Mouse (Mus musculus): ENCODE measurements around the gene Eif1ad. TPM values are rescaled to one million over a fixed set of nuclear protein-coding genes. Genes with fewer than 3 reads are reported as not detected.

The Eif1ad gene
- total RNA-seq, 2 experiments from 2014 or later = 56.4 to 60.4 TPM

DNA sequence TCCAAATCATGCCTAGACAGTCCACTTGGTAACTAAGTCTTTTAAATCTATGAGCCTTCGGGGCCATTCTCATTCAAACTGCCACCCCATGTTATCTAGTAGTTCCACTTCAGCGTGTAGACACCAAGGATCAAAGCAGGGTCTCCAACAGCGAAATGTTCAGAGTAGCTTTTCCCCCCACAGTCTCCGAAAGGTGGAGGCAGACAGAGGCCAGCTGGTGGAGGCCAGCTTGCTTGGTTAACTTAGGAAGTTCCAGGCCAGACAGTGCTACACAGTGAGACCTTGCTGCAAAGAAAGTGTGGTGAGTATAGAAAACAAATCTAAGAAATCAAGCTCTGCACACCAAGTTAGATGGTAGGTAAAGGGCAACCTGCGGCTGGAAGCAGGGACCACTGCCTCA is 44.1 kb downstream of the Eif1ad start:
- ATAC-seq (replicated peaks; ENCODE audit: low FRiP score, low TSS enrichment, poor library complexity, severe bottlenecking) = no peak

DNA sequence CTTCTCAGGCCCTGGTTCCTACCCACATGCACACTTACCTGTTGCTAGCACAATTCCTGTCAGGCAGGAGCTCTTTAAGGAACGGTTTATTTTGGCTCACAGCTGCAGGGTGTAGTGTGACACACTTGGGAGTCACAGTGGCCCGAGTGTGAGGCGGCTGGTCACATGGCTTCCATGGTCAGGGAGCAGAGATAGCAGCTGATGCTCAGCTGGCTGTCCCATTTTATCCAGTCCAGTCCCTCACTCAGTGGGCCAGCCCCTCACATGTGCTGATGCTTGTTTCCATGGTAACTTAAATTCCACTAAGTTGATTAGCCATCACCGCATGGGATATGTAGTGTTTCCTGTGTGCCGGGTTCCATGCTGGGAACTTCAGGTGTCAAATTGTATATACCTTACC is 45.4 kb downstream of the Eif1ad start:
- no peak for ATAC-seq (replicated peaks; ENCODE audit: low FRiP score, low TSS enrichment, poor library complexity, severe bottlenecking)

DNA sequence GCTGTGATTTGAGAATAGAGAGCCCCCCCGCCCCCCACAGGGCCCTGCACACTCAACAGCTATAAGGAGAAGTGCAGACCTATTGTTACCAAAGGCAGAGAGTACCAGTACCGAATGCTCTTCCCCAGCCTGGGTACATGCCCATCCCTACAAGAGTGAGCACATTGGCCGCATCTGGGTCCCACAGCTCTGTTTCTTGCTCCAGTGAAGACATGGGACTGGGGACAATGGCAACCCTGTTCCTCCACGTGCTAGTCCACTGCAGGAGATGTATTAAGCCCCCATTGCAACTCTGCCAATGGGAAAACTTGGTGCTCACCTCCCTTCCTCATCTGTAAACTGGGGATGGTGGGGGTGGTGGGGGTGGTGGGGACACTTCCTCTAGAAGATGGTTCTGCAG is 47.3 kb downstream of the Eif1ad start:
- ATAC-seq (replicated peaks; ENCODE audit: low FRiP score, low TSS enrichment, poor library complexity, severe bottlenecking) = no peak

DNA sequence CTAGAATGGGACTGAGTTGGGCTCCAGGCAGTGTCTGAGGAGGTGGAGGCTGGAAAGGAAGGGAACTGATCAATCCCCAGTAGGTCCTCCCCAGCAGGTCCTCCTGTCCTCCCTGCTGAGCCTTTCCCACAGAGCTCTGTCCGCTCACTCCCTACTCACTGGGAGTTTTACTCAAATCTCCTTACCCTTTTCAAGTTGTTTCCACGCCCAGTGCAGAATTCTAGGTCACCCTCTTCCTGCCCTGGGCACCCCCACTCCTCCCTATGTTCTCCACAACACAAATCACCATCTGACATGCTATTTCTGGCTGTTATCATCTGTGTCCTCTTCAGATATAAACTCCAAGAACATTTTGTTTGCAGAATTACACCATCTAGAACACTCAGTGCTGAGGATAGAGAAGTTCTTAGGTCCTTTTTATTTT is 48.0 kb downstream of the Eif1ad start:
- ATAC-seq (replicated peaks; ENCODE audit: low FRiP score, low TSS enrichment, poor library complexity, severe bottlenecking) = no peak

DNA sequence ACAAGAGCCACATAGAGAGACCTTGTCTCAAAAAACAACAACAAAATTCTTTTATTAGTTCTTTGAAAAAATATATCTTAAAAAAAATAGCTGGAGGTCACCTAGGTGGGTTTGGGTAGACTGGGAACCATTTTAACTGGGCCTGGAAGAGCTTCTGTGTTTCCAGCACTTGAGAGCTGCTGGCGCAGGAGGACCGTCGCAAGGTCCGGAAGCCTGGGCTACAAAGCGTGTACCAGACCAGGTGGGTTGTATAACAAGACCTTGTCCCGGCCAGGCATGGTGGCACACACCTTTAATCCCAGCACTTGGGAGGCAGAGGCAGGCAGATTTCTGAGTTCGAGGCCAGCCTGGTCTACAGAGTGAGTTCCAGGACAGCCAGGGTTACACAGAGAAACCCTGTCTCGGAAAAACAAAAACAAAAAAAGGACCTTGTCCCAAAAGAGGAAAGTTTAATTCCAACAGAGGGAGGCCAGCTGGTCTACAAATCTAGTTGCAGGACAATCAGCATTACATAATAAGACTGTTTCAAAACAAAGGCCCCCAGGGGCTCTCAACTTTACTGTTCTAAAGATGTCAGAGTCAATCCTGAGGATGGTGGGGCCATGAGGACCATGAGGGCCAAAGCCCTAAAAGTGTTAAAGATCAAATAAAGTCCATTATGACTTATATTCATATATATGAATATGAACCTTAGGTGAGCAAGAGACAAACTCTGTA is 52.4 kb downstream of the Eif1ad start:
- ATAC-seq (replicated peaks; ENCODE audit: low FRiP score, low TSS enrichment, poor library complexity, severe bottlenecking) = no peak

DNA sequence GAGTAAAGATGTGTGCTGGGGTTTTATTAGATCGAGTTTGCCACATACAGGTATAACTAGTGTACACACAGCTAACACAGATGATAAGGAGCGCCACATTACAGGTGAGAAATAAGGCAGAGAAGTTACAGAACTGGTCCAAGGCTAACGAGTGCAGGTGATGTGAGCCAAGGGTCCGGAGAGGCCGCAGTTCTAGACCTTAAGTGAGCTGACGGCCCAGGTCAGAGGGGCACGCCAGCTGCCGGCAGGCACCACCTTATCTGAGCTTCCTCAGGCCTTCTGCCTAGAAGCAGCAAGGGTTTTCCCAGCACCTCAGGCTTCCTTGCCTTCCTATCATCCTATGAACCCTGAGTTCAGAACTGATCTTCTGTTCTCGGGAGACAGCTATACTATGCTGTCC is 53.1 kb downstream of the Eif1ad start:
- no peak for ATAC-seq (replicated peaks; ENCODE audit: low FRiP score, low TSS enrichment, poor library complexity, severe bottlenecking)

DNA sequence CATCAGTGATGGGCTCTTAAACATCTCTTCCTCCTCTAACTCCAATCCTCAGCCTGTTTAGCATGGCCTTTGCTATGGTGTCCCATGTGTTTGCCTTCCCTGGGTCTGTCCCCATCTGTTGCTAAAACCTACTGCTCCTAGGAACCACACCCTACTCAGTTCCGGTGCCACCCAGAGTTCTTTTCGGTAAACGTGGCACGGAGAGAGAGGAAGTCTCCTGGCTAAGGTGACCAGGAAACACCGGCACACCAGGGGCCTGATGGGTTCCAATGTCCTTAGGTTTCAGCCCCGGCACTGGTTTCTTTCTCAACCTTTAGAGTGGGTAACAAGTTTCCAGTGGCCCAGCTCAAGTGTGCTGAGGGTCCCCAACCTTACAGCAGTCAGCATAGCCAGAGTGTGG is 54.0 kb downstream of the Eif1ad start:
- ATAC-seq (replicated peaks; ENCODE audit: low FRiP score, low TSS enrichment, poor library complexity, severe bottlenecking) = no peak

Other genes starting within 250 kb of the Eif1ad start
- gene Klc2, start 248.2 kb upstream of the Eif1ad start, total RNA-seq (2014; fragmentation: Nextera tagmentation) = 3.0 and 15.3 TPM in 2 replicates
- gene Klc2, start 248.2 kb upstream of the Eif1ad start, total RNA-seq (2017) = 2.3 and 8.0 TPM in 2 replicates
- gene Pacs1, start 93.6 kb upstream of the Eif1ad start, total RNA-seq (2014; fragmentation: Nextera tagmentation) = 44.9 and 52.2 TPM in 2 replicates
- gene Pacs1, start 93.6 kb upstream of the Eif1ad start, total RNA-seq (2017) = 10.1 and 12.4 TPM in 2 replicates
- gene Sf3b2, start 71.3 kb upstream of the Eif1ad start, total RNA-seq (2014; fragmentation: Nextera tagmentation) = 181 and 235 TPM in 2 replicates
- gene Sf3b2, start 71.3 kb upstream of the Eif1ad start, total RNA-seq (2017) = 274 and 277 TPM in 2 replicates
- gene Gal3st3, start 68.4 kb upstream of the Eif1ad start, total RNA-seq (2014; fragmentation: Nextera tagmentation) = not detected in 2 replicates
- gene Gal3st3, start 68.4 kb upstream of the Eif1ad start, total RNA-seq (2017) = not detected in 2 replicates
- not detected in 2 replicates for gene Catsper1, start 31.0 kb upstream of the Eif1ad start, total RNA-seq (2014; fragmentation: Nextera tagmentation)
- gene Catsper1, start 31.0 kb upstream of the Eif1ad start, total RNA-seq (2017) = not detected in 2 replicates
- gene Cst6, start 17.2 kb upstream of the Eif1ad start, total RNA-seq (2014; fragmentation: Nextera tagmentation) = not detected in 2 replicates
- gene Cst6, start 17.2 kb upstream of the Eif1ad start, total RNA-seq (2017) = not detected in 2 replicates
- gene Banf1, start 427 bp downstream of the Eif1ad start, total RNA-seq (2014; fragmentation: Nextera tagmentation) = 502 and 521 TPM in 2 replicates
- 59.8 and 86.9 TPM in 2 replicates for gene Banf1, start 427 bp downstream of the Eif1ad start, total RNA-seq (2017)
- 59.4 and 92.4 TPM in 2 replicates for gene Sart1, start 22.0 kb downstream of the Eif1ad start, total RNA-seq (2014; fragmentation: Nextera tagmentation)
- gene Sart1, start 22.0 kb downstream of the Eif1ad start, total RNA-seq (2017) = 82.3 and 123 TPM in 2 replicates
- not detected in 2 replicates for gene Tsga10ip, start 35.8 kb downstream of the Eif1ad start, total RNA-seq (2014; fragmentation: Nextera tagmentation)
- gene Tsga10ip, start 35.8 kb downstream of the Eif1ad start, total RNA-seq (2017) = not detected in 2 replicates
- 167 and 178 TPM in 2 replicates for gene Drap1, start 58.2 kb downstream of the Eif1ad start, total RNA-seq (2014; fragmentation: Nextera tagmentation)
- 102 and 143 TPM in 2 replicates for gene Drap1, start 58.2 kb downstream of the Eif1ad start, total RNA-seq (2017)
- gene AI837181, start 58.4 kb downstream of the Eif1ad start, total RNA-seq (2014; fragmentation: Nextera tagmentation) = 33.1 and 34.7 TPM in 2 replicates
- 5.7 and 11.1 TPM in 2 replicates for gene AI837181, start 58.4 kb downstream of the Eif1ad start, total RNA-seq (2017)
- 0.66 and 1.1 TPM in 2 replicates for gene Fosl1, start 80.8 kb downstream of the Eif1ad start, total RNA-seq (2014; fragmentation: Nextera tagmentation)
- gene Fosl1, start 80.8 kb downstream of the Eif1ad start, total RNA-seq (2017) = 0.30 and 1.9 TPM in 2 replicates
- 2.6 and 2.9 TPM in 2 replicates for gene Ccdc85b, start 91.2 kb downstream of the Eif1ad start, total RNA-seq (2014; fragmentation: Nextera tagmentation)
- gene Ccdc85b, start 91.2 kb downstream of the Eif1ad start, total RNA-seq (2017) = 2.1 and 2.5 TPM in 2 replicates
- gene Fibp, start 93.9 kb downstream of the Eif1ad start, total RNA-seq (2014; fragmentation: Nextera tagmentation) = 54.4 and 96.5 TPM in 2 replicates
- 40.7 and 51.8 TPM in 2 replicates for gene Fibp, start 93.9 kb downstream of the Eif1ad start, total RNA-seq (2017)
- gene Ctsw, start 101.8 kb downstream of the Eif1ad start, total RNA-seq (2014; fragmentation: Nextera tagmentation) = 4.9 and 10.5 TPM in 2 replicates
- gene Ctsw, start 101.8 kb downstream of the Eif1ad start, total RNA-seq (2017) = 0.53 and 8.4 TPM in 2 replicates
- 2.3 TPM in 1 of 2 replicates, not detected in the other for gene Efemp2, start 107.2 kb downstream of the Eif1ad start, total RNA-seq (2014; fragmentation: Nextera tagmentation)
- not detected in 2 replicates for gene Efemp2, start 107.2 kb downstream of the Eif1ad start, total RNA-seq (2017)
- gene Mus81, start 121.7 kb downstream of the Eif1ad start, total RNA-seq (2014; fragmentation: Nextera tagmentation) = 24.6 and 40.6 TPM in 2 replicates
- 6.4 and 11.4 TPM in 2 replicates for gene Mus81, start 121.7 kb downstream of the Eif1ad start, total RNA-seq (2017)
- 862 and 969 TPM in 2 replicates for gene Cfl1, start 123.7 kb downstream of the Eif1ad start, total RNA-seq (2014; fragmentation: Nextera tagmentation)
- 783 and 1,100 TPM in 2 replicates for gene Cfl1, start 123.7 kb downstream of the Eif1ad start, total RNA-seq (2017)
- 1.6 and 4.6 TPM in 2 replicates for gene 1700020D05Rik, start 137.0 kb downstream of the Eif1ad start, total RNA-seq (2014; fragmentation: Nextera tagmentation)
- gene 1700020D05Rik, start 137.0 kb downstream of the Eif1ad start, total RNA-seq (2017) = 0.88 TPM in 1 of 2 replicates, not detected in the other
- gene Snx32, start 143.8 kb downstream of the Eif1ad start, total RNA-seq (2014; fragmentation: Nextera tagmentation) = 6.6 TPM in 2 replicates
- 0.61 and 4.6 TPM in 2 replicates for gene Snx32, start 143.8 kb downstream of the Eif1ad start, total RNA-seq (2017)
- not detected in 2 replicates for gene Ovol1, start 193.9 kb downstream of the Eif1ad start, total RNA-seq (2014; fragmentation: Nextera tagmentation)
- gene Ovol1, start 193.9 kb downstream of the Eif1ad start, total RNA-seq (2017) = not detected in 2 replicates
- 4.0 and 5.5 TPM in 2 replicates for gene Ap5b1, start 201.3 kb downstream of the Eif1ad start, total RNA-seq (2014; fragmentation: Nextera tagmentation)
- 1.4 and 4.3 TPM in 2 replicates for gene Ap5b1, start 201.3 kb downstream of the Eif1ad start, total RNA-seq (2017)
- 173 and 247 TPM in 2 replicates for gene Rnaseh2c, start 235.1 kb downstream of the Eif1ad start, total RNA-seq (2014; fragmentation: Nextera tagmentation)
- gene Rnaseh2c, start 235.1 kb downstream of the Eif1ad start, total RNA-seq (2017) = 72.8 and 97.8 TPM in 2 replicates
- 46.2 and 55.6 TPM in 2 replicates for gene Kat5, start 243.5 kb downstream of the Eif1ad start, total RNA-seq (2014; fragmentation: Nextera tagmentation)
- gene Kat5, start 243.5 kb downstream of the Eif1ad start, total RNA-seq (2017) = 60.7 and 86.1 TPM in 2 replicates